Mouse (Mus musculus) cerebellum, adult 11-12 months (tissue): ENCODE measurements around the gene Lrrc47.

Source experiments
- DNase-seq: peaks from one replicate; pipeline ENCODE4 v3.0.0; 2022

Gene Lrrc47

DNA sequence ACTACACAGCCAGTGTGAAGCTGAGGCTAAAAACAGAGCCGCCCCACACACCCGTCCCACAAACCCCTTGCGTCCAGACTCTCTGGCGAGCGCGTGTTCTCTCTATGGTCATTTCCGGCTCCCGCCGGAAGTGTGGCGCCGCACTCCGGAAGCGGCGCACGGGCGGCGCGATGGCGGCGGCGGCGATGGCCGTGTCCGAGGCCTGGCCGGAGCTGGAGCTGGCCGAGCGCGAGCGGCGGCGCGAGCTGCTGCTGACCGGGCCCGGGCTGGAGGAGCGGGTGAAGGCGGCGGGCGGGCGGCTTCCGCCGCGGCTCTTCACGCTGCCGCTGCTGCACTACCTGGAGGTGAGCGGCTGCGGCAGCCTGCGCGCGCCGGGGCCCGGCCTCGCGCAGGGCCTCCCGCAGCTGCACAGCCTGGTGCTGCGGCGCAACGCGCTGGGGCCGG is at the start of gene Lrrc47:
Lrrc47 (plus strand) TSS at position 86 of the 444 bp plus-strand sequence.
- peak; percentile 86 for DNase-seq

DNA sequence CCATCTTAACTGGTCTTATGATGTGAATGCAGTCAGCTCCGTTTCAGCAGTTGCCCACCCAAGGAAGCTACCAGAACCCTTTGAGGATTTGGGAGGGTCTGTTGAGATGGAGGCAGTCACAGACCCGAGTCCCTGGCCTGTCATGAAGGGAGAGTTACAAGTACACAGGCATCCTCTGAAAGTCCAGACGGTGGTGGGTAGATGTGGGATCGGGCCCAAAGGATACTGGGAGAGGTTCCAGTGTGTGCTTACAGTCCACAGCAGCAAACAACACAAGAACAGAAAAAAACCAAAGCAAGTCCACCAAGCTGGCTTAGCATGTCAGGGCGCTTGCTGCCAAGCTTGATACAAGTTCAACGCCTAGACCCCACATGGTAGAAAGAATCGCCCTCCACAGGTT is 48.9 kb upstream of the Lrrc47 start:
- DNase-seq, result no peak

GRCm38 (mm10) chr4:153966651-153967050 is 44.9 kb upstream of the Lrrc47 start:
- DNase-seq, result no peak

DNA sequence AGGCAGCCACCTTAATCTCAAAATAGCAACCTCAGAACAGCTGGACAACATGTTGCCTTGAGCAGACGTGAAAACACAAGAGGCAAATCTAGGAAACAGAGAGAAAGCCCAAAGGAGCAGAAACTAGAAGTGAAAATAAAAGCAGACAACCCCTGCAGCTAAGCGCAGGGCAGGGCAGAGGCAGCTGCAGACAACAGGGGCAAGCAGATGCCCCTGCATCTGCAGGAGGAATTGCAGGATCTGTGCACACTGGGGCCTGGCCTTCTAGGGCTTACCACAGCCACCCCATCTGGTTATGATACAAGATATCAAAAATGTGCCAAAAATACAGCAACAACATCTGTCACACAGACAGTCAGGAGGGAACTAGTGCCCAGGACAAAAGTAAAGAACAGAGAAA is 44.0 kb upstream of the Lrrc47 start:
- DNase-seq, result no peak

DNA sequence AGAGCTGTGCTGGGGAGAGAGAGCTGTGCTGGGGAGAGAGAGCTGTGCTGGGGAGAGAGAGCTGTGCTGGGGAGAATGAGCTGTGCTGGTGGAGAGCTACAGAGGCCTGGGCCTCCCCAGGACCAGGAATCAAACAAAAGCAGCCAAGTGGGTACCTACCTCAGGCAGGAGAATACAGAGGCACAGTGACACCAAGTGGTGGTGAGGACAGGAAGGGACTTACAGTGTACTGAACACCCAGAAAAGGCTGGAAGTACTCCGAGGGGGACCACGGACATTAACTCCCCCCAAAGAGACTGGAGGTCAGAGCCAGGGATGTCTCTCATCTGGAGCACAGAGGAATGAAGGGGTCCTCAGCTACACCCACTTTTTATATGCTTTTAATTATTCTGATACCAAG is 43.5 kb upstream of the Lrrc47 start:
- DNase-seq, result no peak

- DNase-seq, result peak; percentile 90
Measured at GRCm38 (mm10) chr4:153974431-153975291, 36.9 kb upstream of the Lrrc47 start, which contains the start of the genes Dffb and Cep104. Dffb (minus strand) TSS chr4:153975126. Cep104 (plus strand) TSS chr4:153975194.

GRCm38 (mm10) chr4:153975292-153975662 is 36.3 kb upstream of the Lrrc47 start:
- DNase-seq, result no peak

- no peak for DNase-seq
Measured at GRCm38 (mm10) chr4:153975768-153976167, 35.8 kb upstream of the Lrrc47 start.

GRCm38 (mm10) chr4:153979243-153979642 is 32.3 kb upstream of the Lrrc47 start:
- DNase-seq, result no peak

- DNase-seq, result no peak
Measured at GRCm38 (mm10) chr4:153980470-153980869, 31.1 kb upstream of the Lrrc47 start.

GRCm38 (mm10) chr4:153992715-153993114 is 18.8 kb upstream of the Lrrc47 start:
- no peak for DNase-seq

GRCm38 (mm10) chr4:153993505-153993904 is 18.0 kb upstream of the Lrrc47 start:
- no peak for DNase-seq

DNA sequence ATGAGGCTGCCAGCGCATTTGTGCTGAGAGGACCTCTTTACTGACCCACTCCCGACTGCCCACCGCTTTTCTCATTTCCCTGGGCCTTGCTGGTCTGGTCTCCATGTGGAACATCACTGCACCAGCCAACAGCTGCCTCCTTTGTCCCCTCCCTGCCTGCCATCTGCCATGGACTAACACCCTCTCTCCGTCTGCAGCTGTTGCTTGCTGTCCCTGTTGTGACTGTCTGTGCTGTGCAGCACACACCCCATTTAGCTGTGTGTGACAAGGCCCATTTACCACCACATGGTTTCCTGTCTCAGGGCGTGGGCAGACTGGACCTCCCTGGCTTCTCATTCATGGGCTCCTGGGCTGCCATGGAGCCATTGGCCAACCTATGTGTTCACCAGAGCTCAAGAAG is 6.0 kb upstream of the Lrrc47 start:
- DNase-seq, result no peak

- no peak for DNase-seq
Measured at GRCm38 (mm10) chr4:154006264-154006663, 5.3 kb upstream of the Lrrc47 start.

- no peak for DNase-seq
Measured at GRCm38 (mm10) chr4:154007759-154008158, 3.8 kb upstream of the Lrrc47 start.

GRCm38 (mm10) chr4:154010907-154011645 is 455 bp upstream of the Lrrc47 start:
- no peak for DNase-seq

DNA sequence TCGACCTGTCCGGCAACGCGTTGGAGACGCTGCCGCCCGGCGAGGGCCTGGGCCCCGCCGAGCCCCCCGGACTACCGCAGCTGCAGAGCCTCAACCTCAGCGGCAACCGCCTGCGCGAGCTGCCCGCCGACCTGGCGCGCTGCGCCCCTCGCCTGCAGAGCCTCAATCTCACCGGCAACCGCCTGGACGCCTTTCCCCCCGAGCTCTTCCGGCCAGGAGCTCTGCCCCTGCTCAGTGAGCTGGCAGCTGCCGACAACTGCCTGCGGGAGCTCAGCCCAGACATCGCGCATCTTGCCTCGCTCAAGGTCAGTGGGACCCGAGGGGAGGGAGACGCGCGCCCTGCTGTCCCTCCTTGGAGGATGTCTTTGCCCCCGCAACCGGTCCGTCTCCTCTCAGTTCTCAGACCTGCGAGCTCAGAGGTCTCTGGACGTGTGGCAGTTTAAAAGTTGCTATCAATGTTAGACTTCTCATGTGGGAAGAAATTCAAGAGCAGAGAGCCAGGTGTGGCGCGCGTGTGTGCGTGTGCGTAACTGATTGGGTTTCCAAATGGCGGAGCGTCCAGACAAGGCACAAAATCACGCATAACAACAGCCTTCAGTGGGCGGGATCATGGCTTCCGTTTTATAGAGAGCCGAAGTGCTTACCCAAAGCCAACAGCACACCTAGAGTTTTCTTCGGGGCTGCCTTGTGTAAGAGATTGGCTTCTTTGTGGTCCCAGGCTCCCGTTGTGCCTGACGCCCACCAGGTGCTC is 776 bp downstream of the Lrrc47 start:
- DNase-seq, result peak; percentile 38

DNA sequence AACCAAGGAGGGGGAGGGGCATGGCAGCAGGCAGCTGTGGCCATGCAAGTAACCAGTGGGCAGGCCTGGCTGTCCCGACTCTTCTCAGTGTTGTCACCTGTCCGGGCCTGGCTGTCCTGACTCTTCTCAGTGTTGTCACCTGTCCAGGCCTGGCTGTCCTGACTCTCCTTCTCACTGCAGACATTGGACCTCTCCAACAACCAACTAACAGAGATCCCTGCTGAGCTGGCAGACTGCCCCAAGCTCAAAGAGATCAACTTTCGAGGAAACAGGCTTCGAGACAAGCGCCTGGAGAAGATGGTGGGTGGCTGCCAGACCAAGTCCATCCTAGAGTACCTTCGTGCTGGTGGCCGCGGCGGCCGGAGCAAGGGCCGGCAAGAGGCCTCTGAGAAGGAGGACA is 3.9 kb downstream of the Lrrc47 start:
- no peak for DNase-seq

GRCm38 (mm10) chr4:154019571-154019970 is 8.0 kb downstream of the Lrrc47 start:
- no peak for DNase-seq

- no peak for DNase-seq
Measured at GRCm38 (mm10) chr4:154021432-154021831, 9.9 kb downstream of the Lrrc47 start.

DNA sequence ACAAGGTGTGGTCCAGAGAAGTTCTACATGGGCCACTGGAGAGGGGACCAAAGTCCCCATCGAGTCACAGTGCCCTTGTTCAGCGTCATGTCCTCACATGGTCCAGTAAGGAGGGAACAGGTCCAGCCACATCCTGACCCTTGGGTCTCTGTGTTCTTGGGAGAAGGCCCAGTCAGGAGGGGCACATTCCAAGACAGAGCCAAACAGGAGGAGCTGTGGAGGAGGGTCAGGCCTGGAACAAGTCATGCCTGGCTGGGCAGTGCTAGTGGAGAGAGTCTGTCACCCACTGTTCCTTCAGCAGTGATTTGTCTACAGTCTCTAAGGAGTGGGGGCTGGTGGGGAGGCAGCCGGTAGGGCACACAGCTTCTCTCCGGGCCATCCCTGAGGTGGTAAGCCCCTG is 10.9 kb downstream of the Lrrc47 start:
- DNase-seq, result no peak

- DNase-seq, result no peak
Measured at GRCm38 (mm10) chr4:154022844-154023243, 11.3 kb downstream of the Lrrc47 start.
